Mouse (Mus musculus): ENCODE measurements around the gene Mpst. TPM values are rescaled to one million over a fixed set of nuclear protein-coding genes. Genes with fewer than 3 reads are reported as not detected.

Gene Mpst
- polyA plus RNA-seq, 1 experiment from 2014 or later: 61.9 TPM

DNA sequence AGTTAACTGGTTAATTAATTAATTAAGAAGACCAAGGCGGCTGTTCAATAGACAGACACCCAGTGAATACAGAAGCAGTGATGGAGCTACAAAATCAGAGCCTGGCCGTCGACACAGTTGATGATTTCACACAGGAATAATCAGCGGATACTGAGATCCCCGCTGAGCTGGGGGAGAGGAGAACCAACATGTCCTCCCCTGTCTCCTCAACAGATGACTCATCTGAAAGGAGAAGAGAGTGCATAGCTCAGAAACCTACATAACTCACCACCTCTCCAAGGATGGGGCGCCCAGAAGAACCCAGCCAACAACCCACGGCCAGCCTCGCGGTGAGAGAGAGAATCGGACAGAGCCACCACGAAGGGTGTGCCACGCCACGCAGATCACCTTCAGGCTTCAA is 14.2 kb downstream of the Mpst start:
- POLR2A ChIA-PET: no interaction called here
- no peaks in the 10 kb centered on the region for H3K27me3 ChIP-seq
- in situ Hi-C loops (cut with MboI; ENCODE audit: low pct_unique_long_range_greater_than_20kb): loop anchor here (5.0 kb wide), 2 partner anchors 53 to 163 kb away; no protein-coding TSS in a partner anchor
- TF ChIP-seq CTCF (IDR thresholded peaks at IDR 0.05): no peak
- ATAC-seq (no peak), DNase-seq (ENCODE audit: low read depth, low spot score) (no peak)
- CTCF ChIA-PET: interaction anchor here (0.9 to 2.7 kb wide), 7 partner anchors 13 to 112 kb away, joined by 3 to 18 read pairs (median 4); no protein-coding TSS in a partner anchor

DNA sequence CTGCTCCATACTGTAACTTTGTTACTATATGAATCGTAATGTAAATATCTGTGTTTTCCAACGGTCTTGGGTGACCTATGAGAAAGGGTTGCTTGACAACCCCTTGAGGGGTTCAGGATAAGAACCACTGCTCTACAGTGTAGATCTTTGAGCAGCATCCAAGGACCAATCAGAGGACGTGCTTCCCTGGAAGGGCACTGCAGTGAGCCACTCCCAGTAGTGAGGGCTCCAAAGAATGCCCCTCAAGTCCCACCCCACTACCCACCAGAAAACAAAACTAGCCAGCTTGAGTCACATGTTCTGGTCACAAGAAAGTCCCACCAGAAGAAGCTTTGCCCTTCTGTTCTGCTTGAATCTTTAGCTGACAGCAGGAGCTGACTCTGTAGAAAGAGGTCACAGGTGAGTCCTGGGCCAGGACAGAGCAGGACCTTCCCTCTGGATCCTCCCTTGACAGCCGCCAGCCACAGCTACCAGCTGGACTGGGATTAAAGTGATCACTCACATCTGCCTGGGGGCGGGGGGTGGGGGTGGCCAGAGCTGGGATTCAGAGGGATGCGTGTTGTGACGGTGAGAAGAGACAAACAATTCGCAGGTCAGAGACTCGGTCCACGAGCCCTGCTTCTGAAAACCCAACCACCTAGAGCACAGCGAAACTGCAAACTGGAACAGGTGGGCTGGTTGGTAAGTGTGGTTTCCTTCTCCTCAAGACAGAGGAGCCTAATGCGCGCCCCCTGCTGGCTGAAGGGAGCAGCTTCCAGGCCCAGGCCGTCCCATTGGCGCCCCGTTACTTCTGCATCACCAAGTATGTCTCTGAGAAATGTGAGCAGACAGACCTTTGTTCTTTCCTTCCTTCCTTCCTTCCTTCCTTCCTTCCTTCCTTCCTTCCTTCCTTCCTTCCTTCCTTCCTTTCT is 16.1 kb downstream of the Mpst start:
- in situ Hi-C loops (cut with MboI; ENCODE audit: low pct_unique_long_range_greater_than_20kb): loop anchor here (5.0 kb wide), 2 partner anchors 55 to 165 kb away; no protein-coding TSS in a partner anchor
- TF ChIP-seq CTCF (IDR thresholded peaks at IDR 0.05): no peak
- H3K27me3 ChIP-seq: no peaks in the 10 kb centered on the region
- peak; percentile 63 for ATAC-seq
- ChIA-PET POLR2A (interaction anchor here (0.8 to 1.0 kb wide), 3 partner anchors 17 to 68 kb away, joined by 3 to 7 read pairs (median 3); partner anchors contain the start of genes Mpst and Tst), CTCF (interaction anchor here (0.9 to 2.7 kb wide), 7 partner anchors 9 to 165 kb away, joined by 3 to 18 read pairs (median 4); no protein-coding TSS in a partner anchor)
- DNase-seq (ENCODE audit: low read depth, low spot score): peak; percentile 15

DNA sequence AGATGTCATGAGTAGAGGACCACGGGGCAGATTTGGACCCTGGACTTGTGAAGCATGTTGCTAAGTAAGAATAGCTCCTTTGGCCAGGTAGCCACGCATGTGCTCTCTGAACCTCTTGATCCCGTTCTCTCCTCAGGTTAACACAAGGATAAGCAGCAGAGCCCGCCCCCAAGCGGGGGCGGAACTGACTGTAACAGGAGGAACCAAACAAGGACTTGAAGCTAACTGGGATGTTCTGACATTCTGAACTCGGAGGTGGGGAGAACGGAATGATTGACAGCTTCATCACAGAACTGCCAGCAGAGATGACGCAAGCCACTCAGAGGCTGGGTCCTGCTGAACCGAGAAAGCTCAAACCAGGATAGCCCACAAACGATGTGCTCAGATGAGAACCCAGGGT is 18.3 kb downstream of the Mpst start:
- TF ChIP-seq CTCF (IDR thresholded peaks at IDR 0.05): no peak
- no peaks in the 10 kb centered on the region for H3K27me3 ChIP-seq
- ChIA-PET POLR2A (no interaction called here), CTCF (interaction anchor here (0.8 to 1.3 kb wide), 4 partner anchors 23 to 185 kb away, joined by 3 to 5 read pairs (median 4); no protein-coding TSS in a partner anchor)
- in situ Hi-C loops (cut with MboI; ENCODE audit: low pct_unique_long_range_greater_than_20kb): loop anchor here (5.0 kb wide), 2 partner anchors 57 to 167 kb away; no protein-coding TSS in a partner anchor
- DNase-seq (ENCODE audit: low read depth, low spot score) (no peak), ATAC-seq (no peak)

DNA sequence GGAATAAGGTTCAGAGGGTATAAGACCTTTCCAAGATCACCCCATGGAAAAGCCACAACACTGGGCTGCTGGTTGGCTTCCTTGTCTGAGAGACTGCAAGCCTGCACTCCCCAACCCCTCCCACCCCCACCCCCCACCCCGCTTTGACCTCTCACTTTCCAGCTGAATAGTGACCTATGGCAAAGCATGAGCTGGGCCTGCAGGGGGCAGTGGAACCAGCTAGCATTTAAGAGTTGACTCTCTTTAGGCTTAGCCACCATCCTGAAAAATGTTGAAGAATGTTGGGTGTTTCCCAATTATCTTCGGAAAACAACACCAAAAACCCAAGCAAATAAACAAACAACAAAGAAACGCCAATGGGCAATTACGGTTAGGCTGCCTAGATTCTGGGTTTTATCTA is 19.0 kb downstream of the Mpst start:
- TF ChIP-seq CTCF (IDR thresholded peaks at IDR 0.05): no peak
- ChIA-PET POLR2A (no interaction called here), CTCF (interaction anchor here (0.8 to 1.3 kb wide), 2 partner anchors 53 to 70 kb away, joined by 3 to 4 read pairs; no protein-coding TSS in a partner anchor)
- in situ Hi-C loops (cut with MboI; ENCODE audit: low pct_unique_long_range_greater_than_20kb): no loop called here
- no peaks in the 10 kb centered on the region for H3K27me3 ChIP-seq
- no peak for DNase-seq (ENCODE audit: low read depth, low spot score)
- ATAC-seq: no peak

DNA sequence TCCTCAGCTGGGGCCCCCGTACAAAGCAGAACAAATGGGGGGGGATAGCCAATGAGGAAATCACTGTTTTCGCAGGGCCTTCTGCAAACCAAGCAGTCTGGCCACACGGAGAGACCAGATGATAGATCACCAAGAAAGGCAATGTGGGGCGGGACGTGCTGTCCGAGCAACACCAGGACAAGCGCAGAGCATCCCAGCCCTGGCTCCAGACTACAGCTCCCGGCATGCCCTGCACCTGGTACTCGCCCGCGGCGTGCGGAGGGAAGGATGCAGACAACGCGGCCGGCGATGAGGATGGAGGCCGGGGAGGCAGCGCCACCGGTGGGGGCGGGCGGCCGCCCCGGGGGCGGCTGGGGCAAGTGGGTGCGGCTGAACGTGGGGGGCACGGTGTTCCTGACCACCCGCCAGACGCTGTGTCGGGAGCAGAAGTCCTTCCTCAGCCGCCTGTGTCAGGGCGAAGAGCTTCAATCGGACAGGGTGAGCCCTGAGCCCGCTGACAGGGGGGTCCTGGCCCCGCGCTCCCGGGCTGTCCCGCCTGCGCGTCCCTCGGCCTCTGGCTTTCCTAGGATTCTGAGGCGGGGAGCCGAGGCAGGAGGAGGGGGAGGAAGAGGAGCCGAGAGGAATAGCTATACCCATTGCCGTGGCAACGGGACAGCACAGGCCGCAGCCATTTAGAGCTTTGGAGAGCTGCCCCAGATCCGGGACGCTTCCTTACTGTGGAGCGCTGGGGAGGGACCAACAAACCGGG is 22.3 kb downstream of the Mpst start, which contains the start of gene Kctd17:
Kctd17 (plus strand) TSS at position 174 of the 748 bp plus-strand sequence.
- ChIA-PET CTCF (interaction anchor here (0.9 to 1.7 kb wide), 3 partner anchors 14 to 188 kb away, joined by 3 to 4 read pairs (median 4); no protein-coding TSS in a partner anchor), POLR2A (interaction anchor here (0.5 to 1.6 kb wide), 4 partner anchors 14 to 798 kb away, joined by 3 to 4 read pairs (median 3); no protein-coding TSS in a partner anchor)
- DNase-seq (ENCODE audit: low read depth, low spot score): no peak
- no peaks in the 10 kb centered on the region for H3K27me3 ChIP-seq
- no peak for TF ChIP-seq CTCF (IDR thresholded peaks at IDR 0.05)
- peak; percentile 74 for ATAC-seq
- in situ Hi-C loops (cut with MboI; ENCODE audit: low pct_unique_long_range_greater_than_20kb): no loop called here

DNA sequence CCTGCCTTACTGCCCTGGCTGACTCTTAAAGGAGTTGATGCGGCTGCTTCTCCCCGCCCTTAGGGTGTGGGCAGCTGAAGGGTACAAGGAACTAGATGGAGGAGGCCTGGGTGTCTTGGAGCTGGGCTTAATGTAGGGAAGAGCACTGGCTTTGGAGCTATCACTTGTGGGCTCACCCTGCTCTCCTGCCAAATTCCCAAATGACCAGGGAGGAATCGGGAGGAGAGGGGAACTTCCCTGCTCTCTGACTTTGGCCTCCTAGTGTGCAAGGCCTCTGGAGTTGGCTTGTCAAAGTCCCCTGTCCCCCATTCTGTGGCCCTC is 22.9 kb downstream of the Mpst start:
- no peaks in the 10 kb centered on the region for H3K27me3 ChIP-seq
- TF ChIP-seq CTCF (IDR thresholded peaks at IDR 0.05): no peak
- ChIA-PET POLR2A (interaction anchor here (1.0 to 1.6 kb wide), 3 partner anchors 13 to 45 kb away, joined by 3 read pairs; no protein-coding TSS in a partner anchor), CTCF (interaction anchor here (0.9 to 1.7 kb wide), 3 partner anchors 14 to 189 kb away, joined by 3 to 4 read pairs (median 4); no protein-coding TSS in a partner anchor)
- DNase-seq (ENCODE audit: low read depth, low spot score) (no peak), ATAC-seq (no peak)
- in situ Hi-C loops (cut with MboI; ENCODE audit: low pct_unique_long_range_greater_than_20kb): no loop called here

DNA sequence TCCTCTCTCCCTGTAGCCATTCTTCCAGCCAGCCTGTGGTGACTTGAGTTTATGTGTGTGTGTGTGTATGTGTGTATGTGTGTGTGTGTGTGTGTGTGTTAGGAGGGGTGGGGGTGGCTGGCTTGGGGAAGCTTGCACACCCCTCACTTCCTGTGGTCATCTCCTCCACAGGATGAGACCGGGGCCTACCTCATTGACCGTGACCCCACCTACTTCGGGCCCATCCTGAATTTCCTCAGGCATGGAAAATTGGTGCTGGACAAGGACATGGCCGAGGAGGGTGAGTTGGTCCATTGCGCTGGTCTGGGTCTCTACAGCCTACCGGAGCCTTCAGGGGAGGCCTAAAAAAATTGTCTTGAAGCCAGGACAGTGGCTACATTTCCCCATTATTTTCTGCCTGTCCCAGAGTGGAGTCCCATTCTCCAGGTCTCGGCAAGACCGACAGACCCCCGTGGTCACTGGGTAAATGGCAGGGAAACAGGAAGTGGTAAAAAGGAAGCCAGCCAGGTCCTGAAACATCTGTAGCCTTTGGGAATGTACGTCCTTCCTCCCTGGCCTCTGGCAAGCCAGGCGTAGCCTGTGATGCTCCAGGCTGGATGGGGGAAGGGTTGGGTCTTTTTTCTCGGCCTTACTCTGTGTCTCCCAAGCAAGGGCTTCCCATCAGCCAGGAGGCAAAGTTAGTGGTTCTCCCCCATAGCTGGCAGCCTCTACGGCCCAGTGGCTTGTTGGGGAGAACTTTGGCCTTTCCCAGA is 23.8 kb downstream of the Mpst start:
- ATAC-seq (no peak), DNase-seq (ENCODE audit: low read depth, low spot score) (no peak)
- no peak for TF ChIP-seq CTCF (IDR thresholded peaks at IDR 0.05)
- in situ Hi-C loops (cut with MboI; ENCODE audit: low pct_unique_long_range_greater_than_20kb): no loop called here
- ChIA-PET CTCF (no interaction called here), POLR2A (no interaction called here)
- H3K27me3 ChIP-seq: no peaks in the 10 kb centered on the region

DNA sequence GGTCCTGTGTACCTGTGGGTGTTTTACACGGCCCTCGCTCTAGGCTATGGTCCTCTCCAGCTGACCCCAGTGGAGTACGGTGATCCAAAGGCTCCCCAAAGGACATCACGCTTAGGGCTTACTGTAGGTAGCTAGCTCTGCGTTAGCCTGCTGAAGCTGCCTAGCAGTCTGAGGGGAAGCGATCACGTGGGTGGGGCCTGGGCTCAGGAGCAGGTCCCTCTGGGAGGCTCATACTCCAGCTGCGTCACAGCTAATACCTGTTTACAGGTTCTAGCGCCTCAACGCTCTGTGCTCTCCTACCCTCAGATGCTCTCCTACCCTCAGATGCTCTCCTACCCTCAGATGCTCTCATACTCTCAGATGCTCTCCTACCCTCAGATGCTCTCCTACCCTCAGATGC is 24.7 kb downstream of the Mpst start:
- no peak for TF ChIP-seq CTCF (IDR thresholded peaks at IDR 0.05)
- ChIA-PET CTCF (interaction anchor here (1.5 kb wide), 1 partner anchor 17 kb away, joined by 4 read pairs; no protein-coding TSS in a partner anchor), POLR2A (no interaction called here)
- DNase-seq (ENCODE audit: low read depth, low spot score) (no peak), ATAC-seq (no peak)
- no peaks in the 10 kb centered on the region for H3K27me3 ChIP-seq
- in situ Hi-C loops (cut with MboI; ENCODE audit: low pct_unique_long_range_greater_than_20kb): no loop called here

DNA sequence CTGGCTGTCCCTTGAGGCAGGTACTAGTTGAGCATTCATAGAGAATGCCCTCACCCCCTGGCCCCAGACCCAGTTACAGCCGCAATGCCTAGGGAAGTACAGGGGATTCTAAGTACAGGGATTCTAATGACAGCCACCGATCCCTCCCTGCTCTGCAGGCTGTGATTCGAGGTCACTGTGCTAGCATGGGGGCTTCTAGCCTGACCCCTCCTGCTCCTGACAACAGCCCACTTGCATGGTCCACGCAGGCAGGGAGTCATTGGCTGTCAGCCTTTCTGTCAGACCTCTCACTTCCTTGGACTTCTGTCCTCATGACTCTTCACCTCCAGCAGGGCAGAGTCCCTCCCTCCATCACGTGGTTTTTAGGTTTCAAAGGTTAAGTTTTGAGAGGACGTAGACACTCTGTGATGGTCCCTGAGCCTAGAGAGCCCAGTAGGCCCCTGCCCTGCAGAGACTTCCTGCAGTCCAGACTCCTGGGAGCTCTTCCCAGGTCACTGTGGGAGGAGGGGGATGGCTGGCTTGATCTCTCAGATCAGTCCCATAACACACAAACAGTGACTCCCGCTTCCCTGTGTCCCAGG is 25.4 kb downstream of the Mpst start:
- POLR2A ChIA-PET: interaction anchor here (0.6 kb wide), 1 partner anchor 23 kb away, joined by 4 read pairs; no protein-coding TSS in a partner anchor
- in situ Hi-C loops (cut with MboI; ENCODE audit: low pct_unique_long_range_greater_than_20kb): no loop called here
- DNase-seq (ENCODE audit: low read depth, low spot score): no peak
- CTCF ChIA-PET: interaction anchor here (1.5 kb wide), 1 partner anchor 16 kb away, joined by 4 read pairs; no protein-coding TSS in a partner anchor
- no peak for ATAC-seq
- TF ChIP-seq CTCF (IDR thresholded peaks at IDR 0.05): no peak
- H3K27me3 ChIP-seq: no peaks in the 10 kb centered on the region

All from Patski (cell line).